Mouse (Mus musculus): ENCODE data around the gene Foxred2.

DNA sequence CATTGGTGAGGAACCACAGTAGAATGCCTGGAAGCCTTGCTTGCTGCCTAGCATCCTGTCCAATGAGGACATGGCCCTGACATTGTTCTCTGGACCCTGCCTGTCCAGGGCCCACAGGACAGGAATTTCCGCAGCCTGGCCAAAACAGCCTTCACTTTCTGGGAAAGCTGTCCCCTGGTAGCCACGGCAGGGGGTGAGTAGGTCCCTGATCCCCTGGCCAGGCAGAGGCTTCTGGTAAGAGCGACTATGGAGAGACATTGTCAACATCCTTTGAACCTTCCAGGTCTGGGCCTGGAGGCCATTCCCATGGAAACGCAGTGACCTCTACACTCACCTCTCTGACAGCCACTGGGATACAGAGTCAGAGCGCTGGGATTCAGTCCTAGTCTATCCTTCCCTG lies 44.5 kb downstream of the Foxred2 start:
- TF ChIP-seq CTCF (IDR thresholded peaks at IDR 0.05; ENCODE audit: extremely low read depth, insufficient read length, insufficient replicate concordance, low read depth, low read length), result no peak
- no peak for TF ChIP-seq POLR2A (IDR thresholded peaks at IDR 0.05; ENCODE audit: low read depth, low read length)

Data from small intestine, adult 2 months (tissue).